Mouse (Mus musculus): ENCODE data around the gene Bpnt1. TPM values are rescaled to one million over a fixed set of nuclear protein-coding genes. Genes with fewer than 3 reads are reported as not detected.

The Bpnt1 gene
- polyA plus RNA-seq, 1 experiment from 2014 or later, result 29.7 TPM

- H3K4me3 ChIP-seq, result peak within 1 kb of the TSS; percentile 97
These were observed 30.9 kb downstream of the Bpnt1 start, which contains the start of gene Eprs for GRCm38 (mm10) chr1:185362677-185363520. Eprs (plus strand) TSS chr1:185363044.

GRCm38 (mm10) chr1:185363526-185364182 lies 31.7 kb downstream of the Bpnt1 start:
- Histone ChIP-seq H3K9me3 (no peaks in the 10 kb centered on the region), H3K4me3 (peak overlapping the region; percentile 97), H3K36me3 (0 out of 2 replicates have a peak, but pooled peaks cover 8% of the 10 kb centered on the region), H3K4me2 (replicated peaks) (peak overlapping the region; percentile 68), H3K27ac (replicated peaks) (peak overlapping the region; percentile 88), H3K9ac (replicated peaks) (peak overlapping the region; percentile 70), H3K27me3 (no peaks in the 10 kb centered on the region), H3K4me1 (peaks cover 22% of the 10 kb centered on the region)
- peak; percentile 47 for ATAC-seq (ENCODE audit: low FRiP score, low read depth)
- 5% methylated on average over 22 of the region's 22 CpGs for WGBS

More at GRCm38 (mm10) chr1:185362677-185363520, 30.9 kb downstream of the Bpnt1 start, which contains the start of gene Eprs:
- peak within 1 kb of the TSS; percentile 88 for H3K27ac ChIP-seq (replicated peaks)
- ATAC-seq (ENCODE audit: low FRiP score, low read depth), result peak; percentile 96
- peak within 1 kb of the TSS; percentile 68 for H3K4me2 ChIP-seq (replicated peaks)
- peaks cover 10% of the 10 kb centered on the region for H3K36me3 ChIP-seq
- no peaks in the 10 kb centered on the region for H3K27me3 ChIP-seq
- peak within 1 kb of the TSS; percentile 70 for H3K9ac ChIP-seq (replicated peaks)
- WGBS, result under 1% methylated on average over 90 of the region's 92 CpGs
- peaks cover 22% of the 10 kb centered on the region for H3K4me1 ChIP-seq
- no peaks in the 10 kb centered on the region for H3K9me3 ChIP-seq

DNA sequence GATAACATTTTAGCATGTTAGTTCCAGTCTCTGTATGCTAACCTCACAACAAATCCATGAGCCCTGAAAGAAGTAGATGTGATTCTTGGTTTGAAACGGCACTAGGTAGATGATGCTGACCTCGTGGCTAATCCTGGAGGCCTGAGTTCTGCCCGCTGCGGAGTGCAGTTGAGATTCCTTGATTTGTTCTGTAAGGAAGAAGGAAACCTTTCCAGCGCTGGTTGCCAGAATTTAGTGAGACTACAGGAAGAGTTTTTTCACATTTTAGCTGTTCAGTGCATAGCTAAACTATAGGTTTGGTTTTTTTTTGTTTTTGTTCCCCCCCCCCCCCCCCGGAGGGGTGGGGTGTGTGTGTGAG lies 32.2 kb downstream of the Bpnt1 start:
- peak overlapping the region; percentile 70; the same call in 1 of the 2 replicates for H3K9ac ChIP-seq (replicated peaks)
- no peak overlapping the region for H3K27ac ChIP-seq (replicated peaks)
- WGBS, result 48% methylated on average over 6 of the region's 6 CpGs
- no peaks in the 10 kb centered on the region for H3K9me3 ChIP-seq
- 0 out of 2 replicates have a peak, but pooled peaks cover 8% of the 10 kb centered on the region for H3K36me3 ChIP-seq
- H3K4me2 ChIP-seq (replicated peaks), result peak overlapping the region; percentile 68
- ATAC-seq (ENCODE audit: low FRiP score, low read depth), result no peak
- H3K27me3 ChIP-seq, result no peaks in the 10 kb centered on the region
- H3K4me3 ChIP-seq, result peak overlapping the region; percentile 97
- H3K4me1 ChIP-seq, result peaks cover 22% of the 10 kb centered on the region

DNA sequence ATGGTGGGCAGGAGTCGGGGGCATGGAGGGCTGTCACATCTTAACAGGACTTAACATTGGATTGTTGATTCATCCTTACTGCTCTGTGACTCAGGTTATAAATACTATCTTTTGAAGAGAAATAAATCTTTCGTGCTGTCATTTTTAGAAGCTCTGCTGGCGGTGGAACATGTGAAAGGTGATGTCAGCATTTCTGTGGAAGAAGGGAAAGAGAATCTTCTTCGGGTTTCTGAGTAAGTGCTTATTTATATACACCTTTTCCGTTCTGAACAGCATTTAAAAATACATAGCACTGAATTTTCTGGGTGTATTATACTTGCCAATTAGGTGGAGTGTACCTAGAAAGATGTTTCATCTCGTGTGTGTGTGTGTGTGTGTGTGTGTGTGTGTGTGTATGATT lies 35.4 kb downstream of the Bpnt1 start:
- no peak for ATAC-seq (ENCODE audit: low FRiP score, low read depth)
- H3K9ac ChIP-seq (replicated peaks), result no peak overlapping the region
- H3K27me3 ChIP-seq, result no peaks in the 10 kb centered on the region
- peaks cover 35% of the 10 kb centered on the region for H3K36me3 ChIP-seq
- no peak overlapping the region for H3K4me3 ChIP-seq
- 89% methylated on average over 6 of the region's 6 CpGs for WGBS
- H3K9me3 ChIP-seq, result no peaks in the 10 kb centered on the region
- peaks cover 16% of the 10 kb centered on the region for H3K4me1 ChIP-seq
- H3K27ac ChIP-seq (replicated peaks), result no peak overlapping the region
- no peak overlapping the region for H3K4me2 ChIP-seq (replicated peaks)

GRCm38 (mm10) chr1:185369979-185370378 lies 38.0 kb downstream of the Bpnt1 start:
- 99% methylated on average over 6 of the region's 6 CpGs for WGBS
- H3K27ac ChIP-seq (replicated peaks), result no peak overlapping the region
- ATAC-seq (ENCODE audit: low FRiP score, low read depth), result no peak
- no peak overlapping the region for H3K9ac ChIP-seq (replicated peaks)
- H3K4me1 ChIP-seq, result 0 out of 2 replicates have a peak, but pooled peaks cover 6% of the 10 kb centered on the region
- no peak overlapping the region for H3K4me3 ChIP-seq
- no peaks in the 10 kb centered on the region for H3K9me3 ChIP-seq
- no peaks in the 10 kb centered on the region for H3K27me3 ChIP-seq
- no peak overlapping the region for H3K4me2 ChIP-seq (replicated peaks)
- peaks cover 56% of the 10 kb centered on the region for H3K36me3 ChIP-seq

- Histone ChIP-seq H3K9ac (replicated peaks) (no peak overlapping the region), H3K27ac (replicated peaks) (no peak overlapping the region), H3K27me3 (no peaks in the 10 kb centered on the region), H3K4me1 (no peaks in the 10 kb centered on the region), H3K4me2 (replicated peaks) (no peak overlapping the region), H3K4me3 (no peak overlapping the region), H3K36me3 (peaks cover 88% of the 10 kb centered on the region), H3K9me3 (no peaks in the 10 kb centered on the region)
- no peak for ATAC-seq (ENCODE audit: low FRiP score, low read depth)
These were observed 44.4 kb downstream of the Bpnt1 start for GRCm38 (mm10) chr1:185376390-185376789.

GRCm38 (mm10) chr1:185377429-185377828 lies 45.5 kb downstream of the Bpnt1 start:
- Histone ChIP-seq H3K27ac (replicated peaks) (no peak overlapping the region), H3K9me3 (no peaks in the 10 kb centered on the region), H3K27me3 (no peaks in the 10 kb centered on the region), H3K4me2 (replicated peaks) (no peak overlapping the region), H3K36me3 (peaks cover 85% of the 10 kb centered on the region), H3K9ac (replicated peaks) (no peak overlapping the region), H3K4me1 (no peaks in the 10 kb centered on the region), H3K4me3 (no peak overlapping the region)
- ATAC-seq (ENCODE audit: low FRiP score, low read depth), result no peak
- WGBS, result 94% methylated on average over 2 of the region's 2 CpGs

GRCm38 (mm10) chr1:185401615-185402014 lies 69.7 kb downstream of the Bpnt1 start:
- Histone ChIP-seq H3K27ac (replicated peaks) (no peak overlapping the region), H3K36me3 (peaks cover 71% of the 10 kb centered on the region), H3K4me3 (no peak overlapping the region), H3K4me1 (no peaks in the 10 kb centered on the region), H3K27me3 (no peaks in the 10 kb centered on the region), H3K9me3 (no peaks in the 10 kb centered on the region), H3K4me2 (replicated peaks) (no peak overlapping the region), H3K9ac (replicated peaks) (no peak overlapping the region)
- no peak for ATAC-seq (ENCODE audit: low FRiP score, low read depth)
- WGBS, result 94% methylated on average over 5 of the region's 5 CpGs

DNA sequence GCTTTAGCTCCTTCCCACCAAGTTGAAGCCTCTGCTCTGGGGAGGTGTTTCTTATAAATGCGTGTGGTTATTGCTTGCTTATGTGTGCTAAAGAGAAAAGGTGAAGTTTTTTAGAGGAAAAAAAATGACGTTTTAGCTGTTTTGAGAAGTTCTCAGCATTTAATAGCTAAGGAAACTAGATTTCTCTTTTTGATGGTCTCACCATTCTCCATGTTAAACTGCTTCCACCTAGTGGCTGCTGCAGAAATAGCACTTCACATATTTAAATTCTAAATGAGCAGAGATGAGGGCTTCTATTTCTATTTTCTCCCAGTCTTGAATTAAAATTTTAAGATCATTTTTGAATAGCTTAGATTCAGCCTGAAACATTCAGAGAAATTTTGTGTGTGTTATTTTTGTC lies 72.1 kb downstream of the Bpnt1 start:
- 37% methylated on average over 2 of the region's 2 CpGs for WGBS
- no peak for ATAC-seq (ENCODE audit: low FRiP score, low read depth)
- Histone ChIP-seq H3K4me3 (no peak overlapping the region), H3K9ac (replicated peaks) (no peak overlapping the region), H3K27me3 (no peaks in the 10 kb centered on the region), H3K4me1 (no peaks in the 10 kb centered on the region), H3K27ac (replicated peaks) (no peak overlapping the region), H3K9me3 (no peaks in the 10 kb centered on the region), H3K4me2 (replicated peaks) (no peak overlapping the region), H3K36me3 (peaks cover 73% of the 10 kb centered on the region)

DNA sequence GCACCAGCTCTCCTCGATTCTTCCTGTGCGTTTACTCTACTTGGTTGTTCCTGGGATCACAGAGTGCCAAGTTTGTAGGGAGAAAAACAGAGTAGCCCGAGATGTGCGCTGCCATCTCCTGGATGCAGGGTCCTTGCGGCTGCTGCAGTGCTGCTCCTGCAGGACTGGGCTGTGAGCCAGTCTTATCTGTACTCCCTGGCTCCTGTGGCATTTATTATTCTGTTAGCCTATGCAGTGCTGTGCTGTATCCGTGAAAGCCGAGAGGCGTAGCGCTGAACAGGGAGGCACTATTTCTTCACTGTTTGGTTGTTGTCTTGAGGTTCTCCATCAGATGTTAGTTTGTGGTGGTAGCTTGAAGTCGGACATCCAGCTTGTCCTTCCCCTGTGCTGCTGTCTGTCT lies 74.0 kb downstream of the Bpnt1 start:
- H3K9me3 ChIP-seq, result no peaks in the 10 kb centered on the region
- H3K4me2 ChIP-seq (replicated peaks), result no peak overlapping the region
- ATAC-seq (ENCODE audit: low FRiP score, low read depth), result no peak
- no peak overlapping the region for H3K27ac ChIP-seq (replicated peaks)
- H3K4me1 ChIP-seq, result no peaks in the 10 kb centered on the region
- WGBS, result 97% methylated on average over 10 of the region's 10 CpGs
- no peaks in the 10 kb centered on the region for H3K27me3 ChIP-seq
- H3K9ac ChIP-seq (replicated peaks), result no peak overlapping the region
- no peak overlapping the region for H3K4me3 ChIP-seq
- peaks cover 77% of the 10 kb centered on the region for H3K36me3 ChIP-seq
